8 mouse cellular contexts compared by ENCODE assay signal in the genomic region with DNA sequence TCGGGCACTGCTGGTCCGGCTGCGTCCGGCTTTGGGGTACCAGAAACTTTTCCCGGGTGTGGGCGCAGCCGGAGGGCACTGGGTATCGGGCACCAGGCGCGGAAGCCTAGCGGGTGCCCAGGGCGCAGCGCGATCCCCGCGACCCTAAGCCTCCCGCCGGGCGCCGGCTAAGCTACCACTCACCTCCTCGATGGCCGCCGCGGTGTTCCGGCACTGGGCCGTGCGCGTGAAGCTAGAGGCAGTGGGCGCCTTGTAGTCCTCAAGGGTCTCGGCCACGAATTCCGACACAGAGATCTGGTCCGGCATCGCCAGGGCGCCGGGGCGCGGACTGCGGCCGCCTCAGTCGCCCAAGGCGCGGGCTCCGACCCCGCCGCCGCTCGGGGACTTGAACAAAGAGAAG.
DNase-seq lines count a peak whose midpoint lies in the region; ATAC-seq lines count a peak whose summit lies in the region.
"Not testable (repeated sequence)": the region's sequence is repeated elsewhere in the genome, so short reads cannot be mapped to it uniquely, and the experiment has no call there.

No protein-coding gene starts in this region.

- H3K4me1 ChIP-seq in embryonic facial prominence, embryonic 15.5 days; heart, embryonic 11.5 days (ENCODE audit: control insufficient read depth, insufficient read depth, low read length); hindbrain, embryonic 14.5 days (replicated peaks; ENCODE audit: control insufficient read depth, insufficient read depth, low read length); liver, embryonic 13.5 days (replicated peaks); midbrain, embryonic 13.5 days (replicated peaks): not testable (repeated sequence)

- H3K36me3 ChIP-seq in embryonic facial prominence, embryonic 15.5 days; heart, embryonic 11.5 days (ENCODE audit: control insufficient read depth, insufficient read depth, low read length); hindbrain, embryonic 14.5 days (replicated peaks; ENCODE audit: control insufficient read depth, insufficient read depth); liver, embryonic 13.5 days; midbrain, embryonic 13.5 days: not testable (repeated sequence)

- H3K4me3 ChIP-seq in embryonic facial prominence, embryonic 15.5 days (replicated peaks), result peak overlapping the region; percentile 45
- peak overlapping the region; percentile 41 for H3K4me3 ChIP-seq in heart, embryonic 11.5 days (ENCODE audit: low read depth, low read length)
- H3K4me3 ChIP-seq in hindbrain, embryonic 14.5 days (replicated peaks; ENCODE audit: low read length), result peak overlapping the region; percentile 36
- peak overlapping the region; percentile 50 for H3K4me3 ChIP-seq in liver, embryonic 13.5 days (replicated peaks)
- H3K4me3 ChIP-seq in midbrain, embryonic 13.5 days (replicated peaks), result peak overlapping the region; percentile 41

- H3K9me3 ChIP-seq in embryonic facial prominence, embryonic 15.5 days (replicated peaks); heart, embryonic 11.5 days (replicated peaks; ENCODE audit: control insufficient read depth, low read length); hindbrain, embryonic 14.5 days (ENCODE audit: control insufficient read depth, low read length); liver, embryonic 13.5 days (replicated peaks); midbrain, embryonic 13.5 days: not testable (repeated sequence)

- H3K27ac ChIP-seq in embryonic facial prominence, embryonic 15.5 days (replicated peaks); heart, embryonic 11.5 days (ENCODE audit: low read depth, low read length); liver, embryonic 13.5 days; midbrain, embryonic 13.5 days: not testable (repeated sequence)
- peak overlapping the region; percentile 38; the same call in 1 of the 2 replicates for H3K27ac ChIP-seq in hindbrain, embryonic 14.5 days

- under 1% methylated on average over 28 of the region's 48 CpGs for WGBS in embryonic facial prominence, embryonic 15.5 days
- under 1% methylated on average over 21 of the region's 48 CpGs for WGBS in heart, embryonic 11.5 days (ENCODE audit: insufficient replicate concordance)
- 3% methylated on average over 12 of the region's 48 CpGs for WGBS in hindbrain, embryonic 14.5 days
- WGBS in liver, embryonic 13.5 days (ENCODE audit: insufficient replicate concordance), result 0% methylated on average over 21 of the region's 48 CpGs
- WGBS in midbrain, embryonic 13.5 days, result under 1% methylated on average over 21 of the region's 48 CpGs

- H3K27me3 ChIP-seq in embryonic facial prominence, embryonic 15.5 days; heart, embryonic 11.5 days (ENCODE audit: control insufficient read depth, insufficient read depth, low read length); hindbrain, embryonic 14.5 days (ENCODE audit: control insufficient read depth, insufficient read depth, low read length); liver, embryonic 13.5 days; midbrain, embryonic 13.5 days: not testable (repeated sequence)

- not testable (repeated sequence) for ATAC-seq in embryonic facial prominence, embryonic 15.5 days (ENCODE audit: insufficient number of reproducible peaks, low FRiP score, low TSS enrichment, low read depth); heart, embryonic 11.5 days (replicated peaks; ENCODE audit: insufficient number of reproducible peaks, low FRiP score, low TSS enrichment); hindbrain, embryonic 14.5 days (ENCODE audit: low FRiP score); liver, embryonic 13.5 days (ENCODE audit: low read depth); midbrain, embryonic 13.5 days

- peak; percentile 21 for DNase-seq in adrenal gland, adult 2 months
- DNase-seq in hindbrain, embryonic 14.5 days (ENCODE audit: low spot score); liver, embryonic 13.5 days: not testable (repeated sequence)
- DNase-seq in kidney, postnatal 10 days, result peak; percentile 8
- peak; percentile 2 for DNase-seq in right cerebral cortex, postnatal 4 days

- not testable (repeated sequence) for H3K9ac ChIP-seq in embryonic facial prominence, embryonic 15.5 days; liver, embryonic 13.5 days
- H3K9ac ChIP-seq in heart, embryonic 11.5 days (ENCODE audit: low read depth, low read length), result 0 out of 2 replicates have a peak overlapping the region, but pooled peaks have one; percentile 46
- H3K9ac ChIP-seq in hindbrain, embryonic 14.5 days, result peak overlapping the region; percentile 52; the same call in 1 of the 2 replicates
- H3K9ac ChIP-seq in midbrain, embryonic 13.5 days (replicated peaks), result peak overlapping the region; percentile 52; the same call in 1 of the 2 replicates

- H3K4me2 ChIP-seq in embryonic facial prominence, embryonic 15.5 days (replicated peaks), result peak overlapping the region; percentile 47
- H3K4me2 ChIP-seq in heart, embryonic 11.5 days, result peak overlapping the region; percentile 52
- H3K4me2 ChIP-seq in hindbrain, embryonic 14.5 days (replicated peaks), result peak overlapping the region; percentile 42
- H3K4me2 ChIP-seq in liver, embryonic 13.5 days, result peak overlapping the region; percentile 55
- peak overlapping the region; percentile 45 for H3K4me2 ChIP-seq in midbrain, embryonic 13.5 days (replicated peaks)
